Mouse (Mus musculus) bone marrow, adult 2 months (tissue): ENCODE measurements around the gene Eps15l1. TPM values are rescaled to one million over a fixed set of nuclear protein-coding genes. Genes with fewer than 3 reads are reported as not detected.

Source experiments
- H3K27ac ChIP-seq: fragments of 200-500 bp; 2 replicates; pipeline ENCODE4 v1.5.1; 2012; ENCODE audit warnings: low read depth, mild to moderate bottlenecking, control low read depth, inconsistent platforms, low read length; ENCODE audit not compliant: control insufficient read depth, poor library complexity, insufficient read depth
- H3K4me1 ChIP-seq: fragments of 200-500 bp; 2 replicates; pipeline ENCODE4 v1.6.1; 2011; ENCODE audit warnings: low read length; ENCODE audit not compliant: control insufficient read depth, insufficient read depth
- H3K4me3 ChIP-seq: fragments of 200-500 bp; replicated peaks from 2 replicates; pipeline ENCODE3; 2011; ENCODE audit warnings: mild to moderate bottlenecking, low read depth, low read length, control low read depth; ENCODE audit not compliant: control insufficient read depth
- CTCF ChIP-seq: fragments of 200-500 bp; IDR thresholded peaks from 2 replicates; pipeline ENCODE4 v1.5.1; 2011; ENCODE audit warnings: low read length, control low read depth; ENCODE audit not compliant: control insufficient read depth, insufficient read depth
- POLR2A ChIP-seq: fragments of 200-500 bp; IDR thresholded peaks from 2 replicates; pipeline ENCODE4 v1.6.1; 2011; ENCODE audit warnings: low read depth, mild to moderate bottlenecking, control low read depth, low read length, borderline replicate concordance; ENCODE audit not compliant: control insufficient read depth
- WGBS: fragments of 180-500 bp; shearing (Covaris S2); methylation state at CpG from one replicate; pipeline ENCODE4 v1.1.7; 2018; 5-methylcytosine and 5-hydroxymethylcytosine counted together
- polyA plus RNA-seq: library from polyadenylated mRNA; stranded (reverse); fragments of >200 nt; gene quantifications from 2 replicates; pipeline ENCODE4 v1.2.4, GENCODE M21; 2011; ENCODE audit warnings: low replicate concordance; ENCODE audit not compliant: missing spikeins, insufficient read depth, insufficient read length

Gene Eps15l1
- polyA plus RNA-seq, 1 experiment = 46.4 TPM

GRCm38 (mm10) chr8:72318801-72319322, 102.4 kb downstream of the Eps15l1 start, which contains the start of gene Klf2:
Klf2 (plus strand) TSS chr8:72319033.
- Histone ChIP-seq H3K4me1 (peaks cover 7% of the 10 kb centered on the region), H3K27ac (peak within 1 kb of the TSS; percentile 97), H3K4me3 (peak within 1 kb of the TSS; percentile 99)
- peak; percentile 100 for TF ChIP-seq POLR2A
- TF ChIP-seq CTCF = no peak
- WGBS = under 1% methylated on average over 46 of the region's 46 CpGs

GRCm38 (mm10) chr8:72317741-72318301, 103.4 kb downstream of the Eps15l1 start:
- TF ChIP-seq CTCF (no peak), POLR2A (no peak)
- Histone ChIP-seq H3K4me1 (peaks cover 7% of the 10 kb centered on the region), H3K27ac (peak overlapping the region; percentile 88; the same call in 1 of the 2 replicates), H3K4me3 (peak overlapping the region; percentile 17)
- WGBS = 46% methylated on average over 5 of the region's 5 CpGs

GRCm38 (mm10) chr8:72316053-72316695, 105.1 kb downstream of the Eps15l1 start:
- H3K4me3 ChIP-seq = no peak overlapping the region
- TF ChIP-seq CTCF (no peak), POLR2A (no peak)
- H3K27ac ChIP-seq = no peak overlapping the region
- WGBS = 81% methylated on average over 10 of the region's 10 CpGs
- H3K4me1 ChIP-seq = peaks cover 7% of the 10 kb centered on the region

GRCm38 (mm10) chr8:72312926-72313518, 108.2 kb downstream of the Eps15l1 start:
- WGBS = 62% methylated on average over 3 of the region's 3 CpGs
- peaks cover 6% of the 10 kb centered on the region for H3K4me1 ChIP-seq
- TF ChIP-seq POLR2A = no peak
- TF ChIP-seq CTCF = no peak
- H3K4me3 ChIP-seq = no peak overlapping the region
- H3K27ac ChIP-seq = no peak overlapping the region

DNA sequence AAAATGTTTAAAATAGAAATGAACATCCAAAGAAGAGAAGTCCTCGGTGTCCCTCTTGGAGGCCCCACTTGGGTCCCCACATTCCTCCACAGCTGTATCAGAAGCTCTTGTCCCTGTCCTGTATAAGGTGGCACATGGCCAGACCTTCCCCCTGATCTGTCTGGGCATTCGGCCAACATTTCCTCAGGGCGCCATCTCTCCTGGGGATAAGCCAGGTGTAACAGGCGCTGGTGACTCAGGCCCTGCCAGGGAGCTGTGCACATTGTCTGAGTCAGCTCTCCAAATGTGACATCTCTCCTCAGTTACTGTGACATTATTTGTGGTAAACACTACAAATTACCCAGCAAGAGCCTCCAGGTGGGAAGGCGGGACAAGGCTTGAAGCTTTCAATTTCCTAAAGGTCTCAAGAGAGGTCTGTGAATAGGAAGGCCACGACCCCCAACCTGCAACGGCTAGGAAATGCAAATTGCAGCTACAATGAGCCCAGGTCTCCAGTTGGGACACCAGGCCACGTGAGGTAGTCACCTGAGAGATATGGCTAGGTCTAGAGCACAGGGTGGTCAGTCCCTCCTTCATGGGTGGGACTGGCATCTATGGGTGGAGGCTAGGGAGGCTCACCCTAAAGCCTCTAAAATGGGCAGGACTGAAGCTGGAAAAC, 110.3 kb downstream of the Eps15l1 start:
- Histone ChIP-seq H3K4me1 (no peaks in the 10 kb centered on the region; the same call in none of the 2 replicates), H3K4me3 (no peak overlapping the region), H3K27ac (no peak overlapping the region)
- 49% methylated on average over 8 of the region's 8 CpGs for WGBS
- no peak for TF ChIP-seq CTCF
- no peak for TF ChIP-seq POLR2A

DNA sequence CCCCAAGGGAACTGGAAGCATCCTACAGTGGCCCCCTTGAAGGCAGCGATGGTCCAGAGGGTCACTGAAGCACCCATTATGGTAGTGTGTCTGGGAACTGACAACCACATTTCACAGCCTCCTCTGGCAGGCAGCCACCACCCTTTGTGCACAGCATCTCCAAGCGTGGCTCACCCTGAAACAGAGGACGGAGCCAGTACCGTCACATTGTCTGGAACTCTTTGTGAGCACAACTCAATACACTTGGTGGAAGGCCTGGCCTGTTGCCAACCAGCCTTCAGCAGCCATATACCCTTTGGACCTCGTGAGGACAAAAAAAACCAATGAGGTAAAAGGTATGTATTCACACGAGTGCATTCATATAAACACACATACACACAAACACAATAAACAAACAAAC, 113.0 kb downstream of the Eps15l1 start:
- no peak for TF ChIP-seq CTCF
- TF ChIP-seq POLR2A = no peak
- no peak overlapping the region for H3K4me3 ChIP-seq
- WGBS = 80% methylated on average over 6 of the region's 6 CpGs
- no peaks in the 10 kb centered on the region; the same call in none of the 2 replicates for H3K4me1 ChIP-seq
- no peak overlapping the region for H3K27ac ChIP-seq

- Histone ChIP-seq H3K4me1 (no peaks in the 10 kb centered on the region; the same call in none of the 2 replicates), H3K4me3 (no peak overlapping the region), H3K27ac (no peak overlapping the region)
- 80% methylated on average over 5 of the region's 5 CpGs for WGBS
- no peak for TF ChIP-seq POLR2A
- no peak for TF ChIP-seq CTCF
Observed at GRCm38 (mm10) chr8:72306913-72307312, 114.3 kb downstream of the Eps15l1 start.
